Mouse (Mus musculus): ENCODE measurements around the gene Mpv17l2.

The Mpv17l2 gene

DNA sequence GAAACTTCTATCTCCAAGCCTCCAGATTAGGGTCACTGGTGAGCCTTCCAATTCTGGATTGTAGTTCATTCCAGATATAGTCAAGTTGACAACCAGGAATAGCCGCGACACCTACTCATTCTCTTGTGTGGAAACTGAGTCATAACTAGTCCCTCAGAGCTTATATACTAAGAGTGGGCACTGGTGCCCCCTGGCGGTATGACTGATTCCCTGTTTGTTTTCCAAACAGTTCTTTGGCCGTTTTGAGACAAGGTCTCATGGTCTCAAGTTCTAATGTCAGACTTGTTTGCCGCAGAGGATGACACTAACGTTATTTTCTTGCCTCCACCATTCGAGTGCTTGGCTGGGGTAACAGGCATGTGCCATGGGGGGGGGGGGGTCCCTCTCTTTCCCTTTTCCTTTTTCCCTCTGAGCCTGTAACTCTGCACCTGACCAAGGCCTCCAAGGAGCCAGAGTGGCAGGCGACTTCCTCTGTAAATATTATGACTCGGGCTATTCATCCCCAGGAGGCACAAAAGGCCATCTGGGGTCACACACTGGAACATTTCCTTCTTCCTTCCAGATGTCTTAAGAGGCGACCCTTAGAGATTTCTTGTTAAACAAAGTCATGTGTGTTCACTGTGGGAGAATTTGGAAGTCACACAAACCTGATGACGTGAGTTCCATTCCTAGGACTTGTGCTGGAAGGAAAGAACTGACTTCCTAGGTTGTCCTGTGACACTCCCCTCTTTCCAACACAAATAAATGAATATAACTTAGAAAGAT, 8.6 kb downstream of the Mpv17l2 start:
- DNase-seq (ENCODE audit: low spot score in 2 of 2): no peak

DNA sequence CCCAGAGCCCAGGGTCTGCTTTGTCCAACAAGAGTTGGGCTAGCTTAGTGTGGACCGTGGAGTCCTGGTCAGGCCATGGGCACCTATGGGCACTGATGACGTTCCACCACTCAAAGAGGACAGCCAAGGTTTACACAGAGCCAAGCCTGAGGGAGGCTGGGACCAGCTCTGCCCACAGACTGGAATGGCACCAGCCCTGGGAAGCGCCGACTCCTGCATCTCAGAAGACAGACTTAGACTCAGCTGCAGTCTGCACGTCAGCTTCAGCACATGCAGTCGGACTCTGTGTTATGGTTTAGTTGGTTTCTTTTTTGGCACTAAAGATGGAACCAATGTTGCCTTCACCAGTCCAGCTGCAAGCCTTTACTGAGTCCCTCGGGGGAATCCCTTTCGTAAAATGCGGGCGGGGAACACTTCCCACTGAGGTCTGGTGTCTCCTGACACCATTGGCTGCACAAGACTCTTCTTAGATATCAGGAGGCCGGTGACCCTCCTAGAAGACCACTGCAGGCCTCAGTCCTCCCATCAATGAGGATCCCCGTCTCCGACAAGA, 10.5 kb downstream of the Mpv17l2 start:
- DNase-seq (ENCODE audit: low spot score in 2 of 2): no peak

DNA sequence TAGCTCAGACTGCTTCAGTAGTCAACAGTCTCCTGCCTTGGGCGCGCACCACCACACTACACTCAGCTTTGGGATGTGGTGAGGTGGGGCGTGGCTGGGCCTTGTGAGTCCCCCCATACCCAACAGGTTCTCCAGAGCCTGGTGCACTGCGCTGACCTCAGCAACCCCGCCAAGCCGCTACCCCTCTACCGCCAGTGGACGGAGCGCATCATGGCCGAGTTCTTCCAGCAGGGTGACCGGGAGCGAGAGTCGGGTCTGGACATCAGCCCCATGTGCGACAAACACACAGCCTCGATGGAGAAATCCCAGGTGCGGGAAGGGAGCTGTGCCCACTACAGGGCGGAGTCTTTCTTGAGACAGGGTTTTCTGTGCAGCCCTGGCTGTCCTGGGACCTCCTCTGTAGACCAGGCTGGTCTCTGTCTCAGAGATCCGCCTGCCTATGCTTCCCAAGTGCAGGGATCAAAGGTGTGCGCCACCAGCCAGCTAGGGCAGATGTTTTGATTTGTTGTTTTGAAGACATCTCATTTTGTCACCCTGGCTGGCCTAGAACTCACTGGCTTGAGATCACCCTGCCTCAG, 11.6 kb downstream of the Mpv17l2 start:
- no peak for DNase-seq (ENCODE audit: low spot score in 2 of 2)

- no peak for DNase-seq (ENCODE audit: low spot score in 2 of 2)
Measured at GRCm38 (mm10) chr8:70748246-70749096, 12.3 kb downstream of the Mpv17l2 start.

GRCm38 (mm10) chr8:70747211-70747890, 13.4 kb downstream of the Mpv17l2 start:
- DNase-seq (ENCODE audit: low spot score in 2 of 2): no peak

- no peak for DNase-seq (ENCODE audit: low spot score in 2 of 2)
Measured at GRCm38 (mm10) chr8:70746676-70747075, 14.1 kb downstream of the Mpv17l2 start.

DNA sequence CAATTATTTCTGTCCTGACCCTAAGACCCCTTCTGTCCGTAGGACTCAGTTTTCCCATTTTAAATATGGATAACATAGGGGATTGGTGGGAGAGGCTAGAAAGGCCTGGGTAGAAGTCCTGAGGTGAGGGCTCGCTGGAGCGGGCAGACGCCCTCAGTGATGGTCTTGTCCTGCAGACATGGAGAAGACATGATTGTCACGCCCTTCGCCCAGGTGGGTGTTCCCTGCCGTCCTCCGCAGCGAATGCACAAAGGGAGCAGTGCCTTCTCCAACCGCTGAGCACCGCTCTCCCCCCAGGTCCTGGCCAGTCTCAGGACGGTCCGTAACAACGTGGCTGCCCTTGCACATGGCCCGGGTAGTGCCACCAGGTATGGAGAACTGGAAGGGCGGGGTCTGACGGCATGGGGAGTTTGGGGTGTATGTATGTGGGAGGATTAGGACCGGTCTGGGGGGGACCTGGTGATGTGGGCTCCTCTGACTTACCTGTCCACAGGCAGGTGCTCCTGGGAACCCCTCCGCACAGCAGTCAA, 15.0 kb downstream of the Mpv17l2 start:
- DNase-seq (ENCODE audit: low spot score in 2 of 2): no peak

- no peak for DNase-seq (ENCODE audit: low spot score in 2 of 2)
Measured at GRCm38 (mm10) chr8:70744806-70745205, 15.9 kb downstream of the Mpv17l2 start.

DNA sequence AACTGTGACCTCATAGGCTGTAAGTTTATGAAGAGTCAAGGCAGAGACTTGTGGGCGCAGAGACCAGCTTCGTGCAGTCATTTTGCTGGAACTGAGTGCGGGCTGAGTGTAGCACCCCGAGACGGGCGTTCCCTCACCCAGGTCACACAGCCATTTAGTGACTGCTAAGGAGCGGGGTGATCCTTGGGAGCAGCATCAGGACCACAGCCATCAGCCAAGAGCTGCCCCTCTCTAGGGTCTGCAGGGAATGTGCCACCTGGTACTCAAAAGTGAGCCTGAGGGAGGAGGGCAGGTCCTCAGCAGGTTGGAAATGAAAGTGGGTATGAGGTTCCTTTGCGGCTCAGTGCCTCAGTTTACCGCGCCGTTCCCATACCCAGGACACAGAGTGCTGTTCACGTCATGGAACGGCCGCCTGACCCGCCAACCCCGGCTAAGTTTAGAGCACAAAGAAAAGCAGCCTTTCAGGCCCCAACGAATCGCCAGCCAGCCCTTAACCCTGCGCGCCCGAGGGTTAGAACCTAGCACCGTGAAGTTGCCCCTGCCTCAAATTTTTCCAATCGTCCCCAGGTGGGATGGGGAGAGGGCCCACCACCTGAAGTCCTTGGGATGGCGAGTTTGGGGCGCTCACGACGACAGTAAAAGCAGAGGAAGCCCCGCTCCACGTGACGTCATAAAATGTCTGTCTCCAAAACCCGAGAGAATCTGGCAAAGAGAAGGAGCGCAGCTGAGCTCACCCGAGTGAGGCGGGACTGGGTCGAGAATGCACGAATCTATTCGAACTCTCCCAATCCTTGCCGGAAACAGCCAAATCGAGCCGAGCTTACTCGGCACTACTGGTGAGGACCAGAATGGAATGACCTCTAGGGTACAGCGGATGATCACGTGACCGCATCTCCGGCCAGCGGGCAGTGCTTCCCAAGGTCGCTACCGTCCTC, 16.8 kb downstream of the Mpv17l2 start:
- no peak for DNase-seq (ENCODE audit: low spot score in 2 of 2)

- DNase-seq (ENCODE audit: low spot score in 2 of 2): no peak
Measured at GRCm38 (mm10) chr8:70742981-70743655, 17.6 kb downstream of the Mpv17l2 start.

GRCm38 (mm10) chr8:70742176-70742575, 18.6 kb downstream of the Mpv17l2 start:
- DNase-seq (ENCODE audit: low spot score in 2 of 2): no peak

DNA sequence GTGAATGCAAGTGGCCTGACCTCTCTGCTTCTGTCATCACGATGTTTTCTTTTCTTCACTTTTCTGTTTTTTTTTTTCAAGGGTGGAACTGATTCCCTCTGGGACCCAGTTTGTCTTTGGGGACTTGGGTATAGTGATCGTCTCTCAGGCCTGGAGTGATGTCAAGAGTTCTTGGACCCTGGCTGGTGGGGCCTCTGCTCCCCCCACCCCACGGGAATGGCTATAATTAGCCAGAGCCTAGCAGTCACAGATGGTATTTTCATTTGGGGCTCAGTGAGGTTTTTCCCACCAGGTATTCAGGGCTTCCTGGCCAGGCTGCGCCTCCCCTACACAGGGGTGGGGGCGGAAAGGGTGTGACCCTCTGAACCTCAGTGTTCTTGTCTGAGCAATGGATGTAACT, 19.1 kb downstream of the Mpv17l2 start:
- DNase-seq (ENCODE audit: low spot score in 2 of 2): no peak

DNA sequence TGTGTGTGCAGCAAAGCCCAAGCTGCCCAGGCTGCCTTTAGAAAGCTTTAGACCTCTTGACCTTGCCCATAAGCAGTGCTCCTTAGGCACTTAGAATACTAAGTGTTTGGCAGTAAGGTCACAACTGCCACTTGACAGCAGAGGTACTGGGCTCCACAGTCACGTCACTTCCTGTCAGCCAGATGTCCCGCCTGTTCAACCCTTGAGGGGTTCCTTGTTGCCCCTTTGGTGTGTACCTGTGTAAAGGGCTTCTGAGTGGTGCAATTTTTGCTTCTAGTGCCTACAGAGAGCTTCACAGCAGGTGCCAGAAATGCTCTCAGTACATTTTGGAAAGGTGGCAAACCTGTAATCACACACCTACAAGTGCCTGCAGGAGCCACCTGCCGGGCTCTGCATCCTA, 22.5 kb downstream of the Mpv17l2 start:
- no peak for DNase-seq (ENCODE audit: low spot score in 2 of 2)

DNA sequence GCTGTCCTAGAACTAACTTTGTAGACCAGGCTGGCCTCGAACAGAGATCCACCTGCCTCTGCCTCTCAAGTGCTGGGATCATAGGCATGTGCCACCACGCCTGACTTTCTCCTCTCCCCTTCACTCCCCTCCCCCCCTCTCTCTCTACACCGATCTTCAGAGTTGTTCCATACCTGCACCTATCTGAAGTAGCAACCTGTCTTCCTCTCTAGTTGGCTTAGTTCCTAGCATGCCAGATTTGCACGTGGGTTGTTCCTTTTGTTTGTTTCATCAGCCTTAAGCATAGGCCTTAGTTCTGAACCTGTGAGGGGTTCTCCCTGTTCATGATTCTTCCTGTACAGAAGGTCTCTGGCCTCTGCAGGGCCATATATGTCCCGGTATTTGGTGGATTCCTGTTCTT, 23.0 kb downstream of the Mpv17l2 start:
- no peak for DNase-seq (ENCODE audit: low spot score in 2 of 2)

GRCm38 (mm10) chr8:70730956-70731355, 29.8 kb downstream of the Mpv17l2 start:
- no peak for DNase-seq (ENCODE audit: low spot score in 2 of 2)

DNA sequence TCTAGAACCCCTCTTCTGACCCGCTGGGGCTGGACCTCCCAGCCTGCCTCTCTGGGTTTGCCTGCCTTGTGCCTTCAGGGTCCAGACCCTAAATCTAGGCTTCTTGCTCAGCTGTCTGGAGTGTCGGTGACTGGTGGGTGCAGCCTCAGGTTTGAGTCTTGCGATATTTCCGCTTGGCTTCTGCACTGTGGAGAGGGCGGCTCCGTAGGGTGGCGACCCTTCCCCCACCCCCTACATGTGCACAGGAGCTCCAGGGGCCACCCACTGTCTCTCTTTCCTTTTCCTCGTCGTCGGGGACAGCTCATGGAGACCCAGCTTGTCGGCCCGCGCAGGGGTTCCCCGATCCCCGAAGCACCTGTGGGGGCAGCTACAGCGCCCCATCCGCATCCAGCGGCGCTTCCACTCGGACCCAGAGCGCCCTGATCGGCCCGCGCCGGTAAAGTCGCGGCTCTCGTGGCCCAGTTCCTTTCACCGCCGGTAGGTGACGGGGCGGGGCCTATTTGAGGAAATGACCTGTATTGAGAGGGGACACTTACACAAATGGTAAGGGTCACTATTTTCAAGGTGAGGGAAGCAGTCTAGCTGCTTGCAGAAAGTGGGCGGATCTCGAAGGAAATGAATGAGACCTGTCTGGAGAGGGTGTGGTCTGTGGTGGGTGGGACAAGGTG, 30.8 kb downstream of the Mpv17l2 start:
- DNase-seq (ENCODE audit: low spot score in 2 of 2): no peak

DNA sequence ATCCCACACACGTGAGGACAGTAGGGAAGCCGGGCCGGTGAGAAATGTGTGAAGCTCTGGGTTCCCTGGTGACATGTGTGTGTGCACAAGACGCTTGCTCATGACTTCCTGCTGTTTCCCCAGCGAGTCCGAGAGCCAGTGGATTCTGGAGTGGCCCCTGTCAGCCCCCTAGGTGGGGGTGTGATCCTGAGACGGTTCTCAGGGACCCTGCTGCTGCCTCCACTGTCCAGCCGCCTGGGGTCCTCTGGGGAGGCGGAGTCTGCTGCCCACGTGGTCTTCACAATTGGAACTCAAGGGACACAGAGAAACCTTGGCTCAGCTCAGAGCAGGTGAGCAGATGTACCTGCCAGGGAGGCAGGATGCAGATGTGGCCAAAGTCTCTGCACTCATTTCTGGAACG, 34.0 kb downstream of the Mpv17l2 start:
- no peak for DNase-seq (ENCODE audit: low spot score in 2 of 2)

- DNase-seq (ENCODE audit: low spot score in 2 of 2): no peak
Measured at GRCm38 (mm10) chr8:70725792-70726447, 34.8 kb downstream of the Mpv17l2 start.

DNA sequence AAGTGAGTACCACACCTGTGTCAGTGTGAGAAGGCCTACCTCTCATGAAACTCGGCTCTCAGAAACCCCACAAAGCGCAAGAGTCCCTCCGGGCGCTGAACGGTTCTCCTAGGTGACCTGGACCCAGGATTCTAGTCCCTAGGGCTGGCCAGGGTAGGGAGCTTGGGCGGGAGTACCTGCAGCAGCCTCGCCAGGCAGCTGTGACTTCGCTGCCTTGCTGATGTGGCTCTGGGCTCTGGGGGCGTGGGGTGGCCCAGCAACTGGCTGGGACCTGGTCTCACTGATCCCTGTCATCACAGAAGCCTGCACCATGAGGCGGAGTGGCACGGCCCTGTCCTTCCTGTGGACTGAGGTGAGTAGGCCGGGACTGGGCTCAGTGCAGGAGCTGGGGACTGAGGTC, 36.5 kb downstream of the Mpv17l2 start:
- no peak for DNase-seq (ENCODE audit: low spot score in 2 of 2)
